Mouse (Mus musculus): ENCODE data around the gene Dusp1.

Gene Dusp1

GRCm38 (mm10) chr17:26502808-26503671, 58.9 kb downstream of the Dusp1 start:
- DNase-seq (ENCODE audit: low spot score): peak; percentile 94

GRCm38 (mm10) chr17:26501826-26502225, 60.1 kb downstream of the Dusp1 start:
- DNase-seq (ENCODE audit: low spot score): no peak

- DNase-seq (ENCODE audit: low spot score): no peak
Measured at GRCm38 (mm10) chr17:26498626-26499025, 63.3 kb downstream of the Dusp1 start.

GRCm38 (mm10) chr17:26497416-26497923, 64.5 kb downstream of the Dusp1 start:
- no peak for DNase-seq (ENCODE audit: low spot score)

GRCm38 (mm10) chr17:26494642-26495468, 67.1 kb downstream of the Dusp1 start:
- no peak for DNase-seq (ENCODE audit: low spot score)

- DNase-seq (ENCODE audit: low spot score): no peak
Measured at GRCm38 (mm10) chr17:26492246-26492645, 69.7 kb downstream of the Dusp1 start.

GRCm38 (mm10) chr17:26490910-26491309, 71.0 kb downstream of the Dusp1 start:
- DNase-seq (ENCODE audit: low spot score): no peak

- no peak for DNase-seq (ENCODE audit: low spot score)
Measured at GRCm38 (mm10) chr17:26490072-26490471, 71.9 kb downstream of the Dusp1 start.

- DNase-seq (ENCODE audit: low spot score): no peak
Measured at GRCm38 (mm10) chr17:26488711-26489403, 73.1 kb downstream of the Dusp1 start.

GRCm38 (mm10) chr17:26487917-26488316, 74.0 kb downstream of the Dusp1 start:
- no peak for DNase-seq (ENCODE audit: low spot score)

- DNase-seq (ENCODE audit: low spot score): no peak
Measured at GRCm38 (mm10) chr17:26487266-26487665, 74.7 kb downstream of the Dusp1 start.

- no peak for DNase-seq (ENCODE audit: low spot score)
Measured at GRCm38 (mm10) chr17:26484626-26485421, 77.1 kb downstream of the Dusp1 start.

GRCm38 (mm10) chr17:26480956-26481355, 81.0 kb downstream of the Dusp1 start:
- no peak for DNase-seq (ENCODE audit: low spot score)

- no peak for DNase-seq (ENCODE audit: low spot score)
Measured at GRCm38 (mm10) chr17:26479619-26480018, 82.3 kb downstream of the Dusp1 start.

- DNase-seq (ENCODE audit: low spot score): no peak
Measured at GRCm38 (mm10) chr17:26478672-26479071, 83.3 kb downstream of the Dusp1 start.

- peak; percentile 19 for DNase-seq (ENCODE audit: low spot score)
Measured at GRCm38 (mm10) chr17:26476871-26477270, 85.1 kb downstream of the Dusp1 start.

- DNase-seq (ENCODE audit: low spot score): no peak
Measured at GRCm38 (mm10) chr17:26468102-26468894, 93.6 kb downstream of the Dusp1 start.

GRCm38 (mm10) chr17:26467619-26468018, 94.3 kb downstream of the Dusp1 start:
- DNase-seq (ENCODE audit: low spot score): no peak

GRCm38 (mm10) chr17:26466741-26467150, 95.2 kb downstream of the Dusp1 start:
- DNase-seq (ENCODE audit: low spot score): peak; percentile 90

- peak; percentile 7 for DNase-seq (ENCODE audit: low spot score)
Measured at GRCm38 (mm10) chr17:26464972-26465371, 97.0 kb downstream of the Dusp1 start.

Data from embryo, embryonic 10.5 days (tissue).